Mouse (Mus musculus) small intestine, adult 2 months (tissue): ENCODE results near the gene Olfr1216. TPM values are rescaled to one million over a fixed set of nuclear protein-coding genes. Genes with fewer than 3 reads are reported as not detected.
"Not testable (repeated sequence)": the region's sequence is repeated elsewhere in the genome, so short reads cannot be mapped to it uniquely, and the experiment has no call there.

Experiments used
- H3K27ac ChIP-seq: fragments of 200-500 bp; 2 replicates; pipeline ENCODE4 v1.5.1; 2012; ENCODE audit warnings: low read depth, low read length, control low read depth, inconsistent platforms; ENCODE audit not compliant: insufficient read depth
- H3K27me3 ChIP-seq: fragments of 200-500 bp; 2 replicates; pipeline ENCODE4 v1.6.1; 2012; ENCODE audit warnings: mild to moderate bottlenecking, moderate library complexity, low read length, inconsistent platforms; ENCODE audit not compliant: control insufficient read depth, insufficient read depth
- H3K36me3 ChIP-seq: fragments of 200-500 bp; 2 replicates; pipeline ENCODE4 v1.6.1; 2012; ENCODE audit warnings: mild to moderate bottlenecking, low read length, control low read depth, inconsistent platforms; ENCODE audit not compliant: control insufficient read depth, insufficient read depth
- H3K4me1 ChIP-seq: fragments of 200-500 bp; 2 replicates; pipeline ENCODE4 v1.6.1; 2012; ENCODE audit warnings: low read length, inconsistent platforms, mixed read lengths; ENCODE audit not compliant: control insufficient read depth, insufficient read depth, insufficient read length
- H3K4me3 ChIP-seq: fragments of 200-500 bp; 2 replicates; pipeline ENCODE4 v1.5.1; 2012; ENCODE audit warnings: low read depth, mild to moderate bottlenecking, control low read depth, inconsistent platforms, low read length, moderate library complexity
- CTCF ChIP-seq: fragments of 200-500 bp; IDR thresholded peaks from 2 replicates; pipeline ENCODE4 v1.5.1; 2012; ENCODE audit warnings: low read depth, mild to moderate bottlenecking, control low read depth, inconsistent platforms, low read length, moderate library complexity, mixed read lengths; ENCODE audit not compliant: insufficient replicate concordance, insufficient read length; ENCODE audit errors: extremely low read depth
- POLR2A ChIP-seq: fragments of 200-500 bp; IDR thresholded peaks from 2 replicates; pipeline ENCODE4 v1.6.1; 2012; ENCODE audit warnings: low read depth, mild to moderate bottlenecking, control low read depth, inconsistent platforms, low read length, moderate library complexity
- WGBS: fragments of 180-500 bp; shearing (Covaris S2); methylation state at CpG from one replicate; pipeline ENCODE4 v1.1.7; 2018; 5-methylcytosine and 5-hydroxymethylcytosine counted together
- polyA plus RNA-seq: library from polyadenylated mRNA; depleted of rRNA; stranded (reverse); fragments of >200 nt; gene quantifications from 2 replicates; pipeline ENCODE4 v1.2.3, GENCODE M21; 2012; rRNA removed

Olfr1216 gene
- not detected in 2 replicates for polyA plus RNA-seq

GRCm38 (mm10) chr2:89018240-89018639 lies at the start of gene Olfr1216:
Gene Olfr1216, minus strand, starts transcription at chr2:89018340.
- no peak within 1 kb of the TSS for H3K4me3 ChIP-seq
- 62% methylated on average over 1 of the region's 1 CpGs for WGBS
- TF ChIP-seq POLR2A (no peak), CTCF (no peak)
- H3K36me3 ChIP-seq: no peaks in the 10 kb centered on the region
- no peak within 1 kb of the TSS for H3K27ac ChIP-seq
- H3K27me3 ChIP-seq: no peaks in the 10 kb centered on the region
- H3K4me1 ChIP-seq: no peaks in the 10 kb centered on the region

- H3K4me3 ChIP-seq: no peak within 1 kb of the TSS
- H3K27me3 ChIP-seq: no peaks in the 10 kb centered on the region
- no peaks in the 10 kb centered on the region for H3K4me1 ChIP-seq
- H3K27ac ChIP-seq: no peak within 1 kb of the TSS
- no peaks in the 10 kb centered on the region for H3K36me3 ChIP-seq
- no peak for TF ChIP-seq POLR2A
- no peak for TF ChIP-seq CTCF
Measured at GRCm38 (mm10) chr2:89061087-89061486, 42.9 kb upstream of the Olfr1216 start, which contains the start of gene Olfr1218. Gene Olfr1218, minus strand, starts transcription at chr2:89061187.

- no peaks in the 10 kb centered on the region for H3K36me3 ChIP-seq
- no peaks in the 10 kb centered on the region for H3K27me3 ChIP-seq
- TF ChIP-seq CTCF (no peak), POLR2A (no peak)
- no peak within 1 kb of the TSS for H3K4me3 ChIP-seq
- H3K4me1 ChIP-seq: no peaks in the 10 kb centered on the region
- WGBS: 51% methylated on average over 2 of the region's 2 CpGs
- no peak within 1 kb of the TSS for H3K27ac ChIP-seq
Measured at GRCm38 (mm10) chr2:89031965-89032364, 13.8 kb upstream of the Olfr1216 start, which contains the start of gene Olfr1217. Gene Olfr1217, minus strand, starts transcription at chr2:89032065.

- H3K4me1 ChIP-seq, H3K27ac ChIP-seq, H3K27me3 ChIP-seq, H3K36me3 ChIP-seq, H3K4me3 ChIP-seq: not testable (repeated sequence)
- 64% methylated on average over 3 of the region's 3 CpGs for WGBS
Measured at GRCm38 (mm10) chr2:89021436-89021835, 3.3 kb upstream of the Olfr1216 start.

GRCm38 (mm10) chr2:89006873-89007272 lies 11.3 kb downstream of the Olfr1216 start, which contains the start of gene Olfr1215:
Gene Olfr1215, minus strand, starts transcription at chr2:89006973.
- no peak for TF ChIP-seq CTCF
- TF ChIP-seq POLR2A: no peak
- Histone ChIP-seq H3K4me1 (no peaks in the 10 kb centered on the region), H3K27ac (no peak within 1 kb of the TSS), H3K4me3 (no peak within 1 kb of the TSS), H3K27me3 (no peaks in the 10 kb centered on the region), H3K36me3 (no peaks in the 10 kb centered on the region)
- 46% methylated on average over 2 of the region's 2 CpGs for WGBS

- TF ChIP-seq POLR2A (no peak), CTCF (no peak)
- WGBS: 88% methylated on average over 1 of the region's 1 CpGs
Measured at GRCm38 (mm10) chr2:88992553-88992952, 25.6 kb downstream of the Olfr1216 start, which contains the start of gene Olfr1214. Gene Olfr1214, minus strand, starts transcription at chr2:88992653.

GRCm38 (mm10) chr2:88980181-88980580 lies 38.0 kb downstream of the Olfr1216 start, which contains the start of gene Gm13762:
Gene Gm13762, minus strand, starts transcription at chr2:88980281.
- Histone ChIP-seq H3K27ac (no peak within 1 kb of the TSS), H3K4me3 (no peak within 1 kb of the TSS), H3K27me3 (no peaks in the 10 kb centered on the region), H3K4me1 (no peaks in the 10 kb centered on the region), H3K36me3 (no peaks in the 10 kb centered on the region)
- TF ChIP-seq POLR2A (no peak), CTCF (no peak)
- 83% methylated on average over 1 of the region's 1 CpGs for WGBS

More at GRCm38 (mm10) chr2:88992553-88992952, 25.6 kb downstream of the Olfr1216 start, which contains the start of gene Olfr1214:
- no peak within 1 kb of the TSS for H3K27ac ChIP-seq
- H3K4me1 ChIP-seq: no peaks in the 10 kb centered on the region
- no peaks in the 10 kb centered on the region for H3K36me3 ChIP-seq
- H3K27me3 ChIP-seq: no peaks in the 10 kb centered on the region
- no peak within 1 kb of the TSS for H3K4me3 ChIP-seq

Other genes with a start within 250 kb of the Olfr1216 start
- not detected in 2 replicates for gene Olfr1200, start 247.9 kb downstream of the Olfr1216 start, polyA plus RNA-seq
- not detected in 2 replicates for gene Olfr1201, start 225.3 kb downstream of the Olfr1216 start, polyA plus RNA-seq
- not detected in 2 replicates for gene Olfr1202, start 203.8 kb downstream of the Olfr1216 start, polyA plus RNA-seq
- not detected in 2 replicates for gene Olfr1205, start 188.6 kb downstream of the Olfr1216 start, polyA plus RNA-seq
- not detected in 2 replicates for gene Olfr1204, start 169.0 kb downstream of the Olfr1216 start, polyA plus RNA-seq
- gene Olfr1206, start 155.1 kb downstream of the Olfr1216 start, polyA plus RNA-seq: not detected in 2 replicates
- not detected in 2 replicates for gene Olfr1208, start 116.0 kb downstream of the Olfr1216 start, polyA plus RNA-seq
- gene Olfr1209, start 103.2 kb downstream of the Olfr1216 start, polyA plus RNA-seq: not detected in 2 replicates
- gene Olfr1211, start 80.2 kb downstream of the Olfr1216 start, polyA plus RNA-seq: not detected in 2 replicates
- not detected in 2 replicates for gene Olfr1212, start 64.4 kb downstream of the Olfr1216 start, polyA plus RNA-seq
- not detected in 2 replicates for gene Gm13762, start 38.1 kb downstream of the Olfr1216 start, polyA plus RNA-seq
- gene Olfr1214, start 25.7 kb downstream of the Olfr1216 start, polyA plus RNA-seq: not detected in 2 replicates
- gene Olfr1215, start 11.4 kb downstream of the Olfr1216 start, polyA plus RNA-seq: not detected in 2 replicates
- gene Olfr1217, start 13.7 kb upstream of the Olfr1216 start, polyA plus RNA-seq: not detected in 2 replicates
- gene Olfr1218, start 42.8 kb upstream of the Olfr1216 start, polyA plus RNA-seq: not detected in 2 replicates
- not detected in 2 replicates for gene Olfr1219, start 65.2 kb upstream of the Olfr1216 start, polyA plus RNA-seq
- not detected in 2 replicates for gene Olfr1220, start 88.5 kb upstream of the Olfr1216 start, polyA plus RNA-seq
- gene Olfr1221, start 98.9 kb upstream of the Olfr1216 start, polyA plus RNA-seq: not detected in 2 replicates
- not detected in 2 replicates for gene Olfr1222, start 114.7 kb upstream of the Olfr1216 start, polyA plus RNA-seq
- gene Olfr1223, start 133.2 kb upstream of the Olfr1216 start, polyA plus RNA-seq: not detected in 2 replicates
- gene Olfr1224-ps1, start 145.8 kb upstream of the Olfr1216 start, polyA plus RNA-seq: not detected in 2 replicates
- not detected in 2 replicates for gene Olfr1225, start 156.3 kb upstream of the Olfr1216 start, polyA plus RNA-seq
- not detected in 2 replicates for gene Olfr1226, start 181.7 kb upstream of the Olfr1216 start, polyA plus RNA-seq
- gene Olfr1228, start 235.7 kb upstream of the Olfr1216 start, polyA plus RNA-seq: not detected in 2 replicates